Mouse (Mus musculus) lung, embryonic 15.5 days (tissue): ENCODE data around the gene Sgsm1. TPM values are rescaled to one million over a fixed set of nuclear protein-coding genes. Genes with fewer than 3 reads are reported as not detected.
A peak's percentile ranks its signal among the peaks of the same experiment; 100 is the strongest.

ENCODE experiments used
- ATAC-seq: fragments of 200-750 bp; cut with Nextera tagmentation; 2 replicates; pipeline ENCODE4 v1.8.0; 2017; ENCODE audit warnings: moderate number of reproducible peaks, borderline replicate concordance; ENCODE audit not compliant: low FRiP score, low TSS enrichment; ENCODE audit errors: extremely low read depth
- H3K27ac ChIP-seq: fragments of 300-500 bp; sonication (generic); 2 replicates; pipeline ENCODE4 v1.5.1; 2015; ENCODE audit warnings: moderate library complexity, mild to moderate bottlenecking, inconsistent platforms
- H3K27me3 ChIP-seq: fragments of 300-500 bp; sonication (generic); 2 replicates; pipeline ENCODE4 v1.6.1; 2015; ENCODE audit warnings: inconsistent platforms
- H3K36me3 ChIP-seq: fragments of 300-500 bp; sonication (generic); 2 replicates; pipeline ENCODE4 v1.6.1; 2015; ENCODE audit warnings: inconsistent platforms
- H3K4me1 ChIP-seq: fragments of 300-500 bp; sonication (generic); 2 replicates; pipeline ENCODE4 v1.6.1; 2015; ENCODE audit warnings: inconsistent platforms
- H3K4me2 ChIP-seq: fragments of 300-500 bp; sonication (generic); 2 replicates; pipeline ENCODE4 v1.6.1; 2015; ENCODE audit warnings: inconsistent platforms, mild to moderate bottlenecking, moderate library complexity
- H3K4me3 ChIP-seq: fragments of 300-500 bp; sonication (generic); 2 replicates; pipeline ENCODE4 v1.5.1; 2015; ENCODE audit warnings: mild to moderate bottlenecking, inconsistent platforms
- H3K9ac ChIP-seq: fragments of 300-500 bp; sonication (generic); 2 replicates; pipeline ENCODE4 v1.6.1; 2015; ENCODE audit warnings: inconsistent platforms
- H3K9me3 ChIP-seq: fragments of 300-500 bp; sonication (generic); 2 replicates; pipeline ENCODE4 v1.6.1; 2016; ENCODE audit warnings: inconsistent platforms
- WGBS: fragments of 180-500 bp; shearing (Covaris S2); methylation state at CpG from one replicate; pipeline ENCODE4 v1.1.7; 2015; 5-methylcytosine and 5-hydroxymethylcytosine counted together
- polyA plus RNA-seq: library from polyadenylated mRNA; unstranded; fragments of >200 nt; fragmentation: Nextera tagmentation; extraction: Ambion mirVana; gene quantifications from 2 replicates; pipeline ENCODE4 v1.2.1, GENCODE M21; 2015

The Sgsm1 gene
- polyA plus RNA-seq, 1 experiment from 2014 or later = 5.4 TPM

- Histone ChIP-seq H3K36me3 (no peaks in the 10 kb centered on the region), H3K4me1 (peaks cover 9% of the 10 kb centered on the region), H3K4me3 (no peak overlapping the region), H3K9me3 (no peaks in the 10 kb centered on the region), H3K27me3 (peaks cover 22% of the 10 kb centered on the region), H3K9ac (no peak overlapping the region), H3K27ac (no peak overlapping the region), H3K4me2 (no peak overlapping the region)
- WGBS = 47% methylated on average over 8 of the region's 8 CpGs
- no peak for ATAC-seq
Observed at GRCm38 (mm10) chr5:113292832-113293231, 17.8 kb downstream of the Sgsm1 start.

- Histone ChIP-seq H3K27ac (no peak overlapping the region), H3K9me3 (no peaks in the 10 kb centered on the region), H3K9ac (no peak overlapping the region), H3K4me2 (no peak overlapping the region), H3K27me3 (peaks cover 29% of the 10 kb centered on the region), H3K36me3 (no peaks in the 10 kb centered on the region), H3K4me3 (no peak overlapping the region), H3K4me1 (peaks cover 5% of the 10 kb centered on the region; the same call in 1 of the 2 replicates)
- 7% methylated on average over 8 of the region's 8 CpGs for WGBS
- ATAC-seq = no peak
Observed at GRCm38 (mm10) chr5:113292179-113292578, 18.4 kb downstream of the Sgsm1 start.

- Histone ChIP-seq H3K9ac (no peak overlapping the region), H3K4me3 (no peak overlapping the region), H3K4me2 (no peak overlapping the region), H3K27me3 (peaks cover 35% of the 10 kb centered on the region), H3K4me1 (no peaks in the 10 kb centered on the region), H3K36me3 (no peaks in the 10 kb centered on the region), H3K9me3 (no peaks in the 10 kb centered on the region), H3K27ac (no peak overlapping the region)
- WGBS = 83% methylated on average over 4 of the region's 4 CpGs
- no peak for ATAC-seq
Observed at GRCm38 (mm10) chr5:113291125-113291524, 19.5 kb downstream of the Sgsm1 start.

- Histone ChIP-seq H3K4me1 (no peaks in the 10 kb centered on the region), H3K36me3 (no peaks in the 10 kb centered on the region), H3K4me2 (no peak overlapping the region), H3K9me3 (no peaks in the 10 kb centered on the region), H3K27me3 (peaks cover 35% of the 10 kb centered on the region), H3K4me3 (no peak overlapping the region), H3K27ac (no peak overlapping the region), H3K9ac (no peak overlapping the region)
- no peak for ATAC-seq
- 25% methylated on average over 14 of the region's 14 CpGs for WGBS
Observed at GRCm38 (mm10) chr5:113290149-113290548, 20.4 kb downstream of the Sgsm1 start.

- Histone ChIP-seq H3K4me1 (no peaks in the 10 kb centered on the region), H3K4me2 (no peak overlapping the region), H3K27ac (no peak overlapping the region), H3K9me3 (no peaks in the 10 kb centered on the region), H3K4me3 (no peak overlapping the region), H3K36me3 (no peaks in the 10 kb centered on the region), H3K27me3 (peaks cover 35% of the 10 kb centered on the region), H3K9ac (no peak overlapping the region)
- 31% methylated on average over 13 of the region's 13 CpGs for WGBS
- ATAC-seq = no peak
Observed at GRCm38 (mm10) chr5:113288490-113288889, 22.1 kb downstream of the Sgsm1 start.

- ATAC-seq = no peak
- Histone ChIP-seq H3K4me3 (no peak overlapping the region), H3K4me1 (no peaks in the 10 kb centered on the region), H3K27ac (no peak overlapping the region), H3K36me3 (no peaks in the 10 kb centered on the region), H3K9ac (no peak overlapping the region), H3K4me2 (no peak overlapping the region), H3K9me3 (no peaks in the 10 kb centered on the region), H3K27me3 (peaks cover 35% of the 10 kb centered on the region)
- WGBS = 43% methylated on average over 5 of the region's 5 CpGs
Observed at GRCm38 (mm10) chr5:113287762-113288161, 22.8 kb downstream of the Sgsm1 start.

- Histone ChIP-seq H3K27ac (no peak overlapping the region), H3K9me3 (no peaks in the 10 kb centered on the region), H3K4me1 (no peaks in the 10 kb centered on the region), H3K27me3 (peaks cover 35% of the 10 kb centered on the region), H3K4me3 (no peak overlapping the region), H3K9ac (no peak overlapping the region), H3K4me2 (peak overlapping the region; percentile 50), H3K36me3 (no peaks in the 10 kb centered on the region)
- ATAC-seq = no peak; the same call in 1 of the 2 replicates
- 3% methylated on average over 59 of the region's 60 CpGs for whole genome bisulfite sequencing
Observed at GRCm38 (mm10) chr5:113286591-113287520, 23.7 kb downstream of the Sgsm1 start.

GRCm38 (mm10) chr5:113286048-113286447, 24.5 kb downstream of the Sgsm1 start:
- WGBS = 67% methylated on average over 11 of the region's 11 CpGs
- Histone ChIP-seq H3K9ac (no peak overlapping the region), H3K4me1 (no peaks in the 10 kb centered on the region), H3K4me3 (no peak overlapping the region), H3K9me3 (no peaks in the 10 kb centered on the region), H3K36me3 (no peaks in the 10 kb centered on the region), H3K27me3 (peaks cover 35% of the 10 kb centered on the region), H3K4me2 (no peak overlapping the region), H3K27ac (no peak overlapping the region)
- ATAC-seq = no peak

- no peak overlapping the region for H3K27ac ChIP-seq
- no peak overlapping the region for H3K9ac ChIP-seq
- H3K27me3 ChIP-seq = peaks cover 35% of the 10 kb centered on the region
- H3K4me3 ChIP-seq = no peak overlapping the region
- WGBS = 52% methylated on average over 16 of the region's 16 CpGs
- no peaks in the 10 kb centered on the region for H3K9me3 ChIP-seq
- no peaks in the 10 kb centered on the region for H3K36me3 ChIP-seq
- H3K4me1 ChIP-seq = no peaks in the 10 kb centered on the region
- no peak overlapping the region for H3K4me2 ChIP-seq
- no peak for ATAC-seq
Observed at GRCm38 (mm10) chr5:113285541-113285940, 25.0 kb downstream of the Sgsm1 start.

GRCm38 (mm10) chr5:113283726-113284125, 26.9 kb downstream of the Sgsm1 start:
- ATAC-seq = no peak
- no peak overlapping the region for H3K9ac ChIP-seq
- no peaks in the 10 kb centered on the region for H3K4me1 ChIP-seq

GRCm38 (mm10) chr5:113281557-113281956, 29.0 kb downstream of the Sgsm1 start:
- ATAC-seq = no peak
- Histone ChIP-seq H3K36me3 (no peaks in the 10 kb centered on the region), H3K4me2 (no peak overlapping the region), H3K4me1 (no peaks in the 10 kb centered on the region), H3K9me3 (no peaks in the 10 kb centered on the region), H3K27ac (no peak overlapping the region), H3K9ac (no peak overlapping the region), H3K4me3 (no peak overlapping the region), H3K27me3 (no peaks in the 10 kb centered on the region; the same call in none of the 2 replicates)
- 74% methylated on average over 7 of the region's 7 CpGs for WGBS

More at GRCm38 (mm10) chr5:113283726-113284125, 26.9 kb downstream of the Sgsm1 start:
- H3K36me3 ChIP-seq = no peaks in the 10 kb centered on the region
- peaks cover 22% of the 10 kb centered on the region for H3K27me3 ChIP-seq
- 70% methylated on average over 2 of the region's 2 CpGs for WGBS
- no peak overlapping the region for H3K27ac ChIP-seq
- no peak overlapping the region for H3K4me3 ChIP-seq
- no peak overlapping the region for H3K4me2 ChIP-seq
- no peaks in the 10 kb centered on the region for H3K9me3 ChIP-seq

- Histone ChIP-seq H3K9ac (no peak overlapping the region), H3K36me3 (no peaks in the 10 kb centered on the region), H3K27me3 (no peaks in the 10 kb centered on the region), H3K4me3 (peak overlapping the region; percentile 32), H3K9me3 (no peaks in the 10 kb centered on the region), H3K27ac (no peak overlapping the region), H3K4me2 (peak overlapping the region; percentile 44), H3K4me1 (no peaks in the 10 kb centered on the region)
- WGBS = 26% methylated on average over 15 of the region's 15 CpGs
- ATAC-seq = peak; percentile 53; the same call in 1 of the 2 replicates
Observed at GRCm38 (mm10) chr5:113280138-113280856, 30.3 kb downstream of the Sgsm1 start.
